Mouse (Mus musculus) spleen, adult 2 months (tissue): ENCODE data around the gene Alkbh7.

Source experiments
- CTCF ChIP-seq: fragments of 200-500 bp; IDR thresholded peaks from 2 replicates; pipeline ENCODE4 v1.5.1; 2011; ENCODE audit warnings: mild to moderate bottlenecking, inconsistent platforms; ENCODE audit not compliant: insufficient read depth, insufficient read length, insufficient replicate concordance; ENCODE audit errors: extremely low read depth
- POLR2A ChIP-seq: fragments of 200-500 bp; IDR thresholded peaks from 2 replicates; pipeline ENCODE4 v1.6.1; 2011; ENCODE audit warnings: low read depth, low read length, inconsistent platforms

- no peak for TF ChIP-seq CTCF
- TF ChIP-seq POLR2A = no peak
Measured at GRCm38 (mm10) chr17:56962642-56963405, 34.3 kb upstream of the Alkbh7 start.
